Mouse (Mus musculus) kidney, adult 8-10 months (tissue): ENCODE results near the gene Mamdc2.

Experiments used
- DNase-seq, 2 experiments: peaks; one replicate each; pipeline ENCODE4 v3.0.0; 2022

The Mamdc2 gene

GRCm38 (mm10) chr19:23353881-23354401 is 94.3 kb downstream of the Mamdc2 start:
- DNase-seq, result peak; percentile 38 to 55

GRCm38 (mm10) chr19:23353161-23353560 is 95.1 kb downstream of the Mamdc2 start:
- no peak for DNase-seq

- peak in 1 of 2 experiments; percentile 14 for DNase-seq
These were observed 96.3 kb downstream of the Mamdc2 start for GRCm38 (mm10) chr19:23351808-23352491.

- DNase-seq, result peak in 1 of 2 experiments; percentile 2
These were observed 98.3 kb downstream of the Mamdc2 start for GRCm38 (mm10) chr19:23349930-23350329.

GRCm38 (mm10) chr19:23342782-23343181 is 105.5 kb downstream of the Mamdc2 start:
- no peak for DNase-seq

- DNase-seq, result no peak
These were observed 115.4 kb downstream of the Mamdc2 start for GRCm38 (mm10) chr19:23332883-23333282.

- DNase-seq, result no peak
These were observed 117.4 kb downstream of the Mamdc2 start for GRCm38 (mm10) chr19:23330842-23331241.

- DNase-seq, result no peak
These were observed 118.9 kb downstream of the Mamdc2 start for GRCm38 (mm10) chr19:23329346-23329745.

- DNase-seq, result no peak
These were observed 121.1 kb downstream of the Mamdc2 start for GRCm38 (mm10) chr19:23327056-23327640.

GRCm38 (mm10) chr19:23323107-23323506 is 125.1 kb downstream of the Mamdc2 start:
- no peak for DNase-seq

- DNase-seq, result no peak
These were observed 130.3 kb downstream of the Mamdc2 start for GRCm38 (mm10) chr19:23317989-23318358.

- no peak for DNase-seq
These were observed 130.8 kb downstream of the Mamdc2 start for GRCm38 (mm10) chr19:23317295-23317988.

- DNase-seq, result no peak
These were observed 131.4 kb downstream of the Mamdc2 start for GRCm38 (mm10) chr19:23316851-23317250.

- DNase-seq, result no peak
These were observed 138.3 kb downstream of the Mamdc2 start for GRCm38 (mm10) chr19:23309979-23310378.

- DNase-seq, result no peak
These were observed 141.6 kb downstream of the Mamdc2 start for GRCm38 (mm10) chr19:23306671-23307070.

- no peak for DNase-seq
These were observed 148.3 kb downstream of the Mamdc2 start for GRCm38 (mm10) chr19:23299987-23300386.

GRCm38 (mm10) chr19:23298917-23299316 is 149.3 kb downstream of the Mamdc2 start:
- no peak for DNase-seq

GRCm38 (mm10) chr19:23297191-23297590 is 151.1 kb downstream of the Mamdc2 start:
- DNase-seq, result no peak

- no peak for DNase-seq
These were observed 159.0 kb downstream of the Mamdc2 start for GRCm38 (mm10) chr19:23289251-23289650.

- no peak for DNase-seq
These were observed 166.2 kb downstream of the Mamdc2 start for GRCm38 (mm10) chr19:23281911-23282660.

GRCm38 (mm10) chr19:23274054-23274724 is 174.1 kb downstream of the Mamdc2 start:
- no peak for DNase-seq

GRCm38 (mm10) chr19:23273355-23274053 is 174.7 kb downstream of the Mamdc2 start, which contains the start of gene Smc5:
TSS of gene Smc5 (minus strand) at chr19:23273897.
- DNase-seq, result peak; percentile 83 to 91
